Mouse (Mus musculus) neural tube, embryonic 15.5 days (tissue): Measurements from ENCODE around the gene Ranbp10. TPM values are rescaled to one million over a fixed set of nuclear protein-coding genes. Genes with fewer than 3 reads are reported as not detected.
A peak's percentile ranks its signal among the peaks of the same experiment; 100 is the strongest.

Experiments used
- ATAC-seq: fragments of 200-750 bp; cut with Nextera tagmentation; 2 replicates; pipeline ENCODE4 v1.8.0; 2017; ENCODE audit warnings: mild to moderate bottlenecking, moderate TSS enrichment, moderate library complexity; ENCODE audit not compliant: low FRiP score
- H3K27ac ChIP-seq: fragments of 300-500 bp; sonication (generic); replicated peaks from 2 replicates; pipeline ENCODE4 v1.5.1; 2015; ENCODE audit warnings: mild to moderate bottlenecking, inconsistent platforms
- H3K27me3 ChIP-seq: fragments of 300-500 bp; sonication (generic); replicated peaks from 2 replicates; pipeline ENCODE4 v1.6.1; 2015; ENCODE audit warnings: inconsistent platforms
- H3K36me3 ChIP-seq: fragments of 300-500 bp; sonication (generic); 2 replicates; pipeline ENCODE4 v1.6.1; 2015; ENCODE audit warnings: inconsistent platforms
- H3K4me1 ChIP-seq: fragments of 300-500 bp; sonication (generic); 2 replicates; pipeline ENCODE4 v1.6.1; 2015; ENCODE audit warnings: inconsistent platforms
- H3K4me2 ChIP-seq: fragments of 300-500 bp; sonication (generic); 2 replicates; pipeline ENCODE4 v1.6.1; 2015; ENCODE audit warnings: inconsistent platforms, mild to moderate bottlenecking, moderate library complexity
- H3K4me3 ChIP-seq: fragments of 300-500 bp; sonication (generic); replicated peaks from 2 replicates; pipeline ENCODE4 v1.5.1; 2015; ENCODE audit warnings: mild to moderate bottlenecking, inconsistent platforms
- H3K9ac ChIP-seq: fragments of 300-500 bp; sonication (generic); replicated peaks from 2 replicates; pipeline ENCODE4 v1.6.1; 2015; ENCODE audit warnings: mild to moderate bottlenecking, inconsistent platforms
- H3K9me3 ChIP-seq: fragments of 300-500 bp; sonication (generic); replicated peaks from 2 replicates; pipeline ENCODE4 v1.6.1; 2016; ENCODE audit warnings: inconsistent platforms
- WGBS: fragments of 180-500 bp; shearing (Covaris S2); methylation state at CpG from one replicate; pipeline ENCODE4 v1.1.7; 2015; ENCODE audit warnings: mixed read lengths; 5-methylcytosine and 5-hydroxymethylcytosine counted together
- polyA plus RNA-seq: library from polyadenylated mRNA; unstranded; fragments of >200 nt; fragmentation: Nextera tagmentation; extraction: Ambion mirVana; gene quantifications from 2 replicates; pipeline ENCODE4 v1.2.1, GENCODE M21; 2015

Gene Ranbp10
- polyA plus RNA-seq, 1 experiment from 2014 or later, result 10.4 TPM

- ATAC-seq, result peak; percentile 67; the same call in 1 of the 2 replicates
- Histone ChIP-seq H3K36me3 (no peaks in the 10 kb centered on the region), H3K4me3 (no peak overlapping the region), H3K9ac (0 out of 2 replicates have a peak overlapping the region, but pooled peaks have one; percentile 9), H3K4me2 (peak overlapping the region; percentile 19; the same call in 1 of the 2 replicates), H3K27ac (peak overlapping the region; percentile 30; the same call in 1 of the 2 replicates), H3K9me3 (no peaks in the 10 kb centered on the region), H3K4me1 (peaks cover 52% of the 10 kb centered on the region), H3K27me3 (no peaks in the 10 kb centered on the region)
- WGBS, result 7% methylated on average over 11 of the region's 11 CpGs
Observed at GRCm38 (mm10) chr8:105750606-105751005, 76.5 kb downstream of the Ranbp10 start.

- H3K4me2 ChIP-seq, result no peak overlapping the region
- peaks cover 8% of the 10 kb centered on the region; the same call in 1 of the 2 replicates for H3K4me1 ChIP-seq
- ATAC-seq, result no peak
Observed at GRCm38 (mm10) chr8:105743301-105743700, 83.8 kb downstream of the Ranbp10 start.

DNA sequence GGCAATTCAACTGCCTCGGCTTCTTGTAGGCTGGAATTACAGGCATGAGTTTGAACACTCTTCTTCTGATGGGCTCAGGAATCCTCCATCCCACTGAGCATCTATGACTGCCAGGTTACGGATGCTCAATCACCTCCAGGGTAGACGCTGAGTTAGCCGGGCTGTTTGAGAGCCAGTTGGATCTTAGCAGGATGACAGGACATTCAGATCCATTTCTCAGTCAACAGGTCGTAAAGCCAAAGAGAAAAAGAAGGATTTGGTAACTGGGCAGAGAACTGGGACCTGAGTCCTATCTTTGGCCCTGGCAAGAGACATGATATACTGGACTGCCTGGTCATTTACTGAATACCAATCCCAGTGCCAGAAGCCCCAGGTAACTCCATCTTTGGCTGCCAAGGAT is 87.9 kb downstream of the Ranbp10 start:
- Histone ChIP-seq H3K9me3 (no peaks in the 10 kb centered on the region), H3K27me3 (no peaks in the 10 kb centered on the region), H3K9ac (no peak overlapping the region), H3K27ac (no peak overlapping the region), H3K4me2 (no peak overlapping the region), H3K4me3 (no peak overlapping the region), H3K36me3 (peaks cover 9% of the 10 kb centered on the region; the same call in 1 of the 2 replicates), H3K4me1 (no peaks in the 10 kb centered on the region)
- no peak for ATAC-seq
- 90% methylated on average over 5 of the region's 5 CpGs for WGBS

More at GRCm38 (mm10) chr8:105743301-105743700, 83.8 kb downstream of the Ranbp10 start:
- Histone ChIP-seq H3K4me3 (no peak overlapping the region), H3K27me3 (no peaks in the 10 kb centered on the region), H3K27ac (no peak overlapping the region), H3K36me3 (peaks cover 3% of the 10 kb centered on the region; the same call in 1 of the 2 replicates), H3K9me3 (no peaks in the 10 kb centered on the region), H3K9ac (no peak overlapping the region)
- WGBS, result 90% methylated on average over 4 of the region's 4 CpGs

DNA sequence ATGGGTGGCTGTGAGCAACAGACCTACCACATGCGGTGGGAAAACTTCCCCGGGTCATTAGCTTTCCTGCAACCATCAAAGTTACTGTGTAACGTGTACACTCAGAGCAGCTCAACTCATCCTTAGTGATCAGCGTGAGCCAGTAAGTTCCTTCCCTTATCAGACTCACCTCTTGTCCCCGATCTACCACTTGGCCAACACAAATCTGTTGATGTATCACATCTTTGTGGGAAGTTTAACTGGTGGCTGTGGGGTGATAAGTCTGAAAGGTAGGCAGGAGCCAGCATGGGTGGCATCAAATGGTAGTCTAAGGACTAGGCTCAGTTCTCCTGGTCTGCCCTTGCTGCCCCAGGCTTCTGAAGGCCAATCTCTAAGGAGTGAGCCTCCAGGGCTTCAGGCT is 95.0 kb downstream of the Ranbp10 start:
- ATAC-seq, result no peak
- WGBS, result 91% methylated on average over 5 of the region's 5 CpGs
- H3K27ac ChIP-seq, result no peak overlapping the region
- H3K36me3 ChIP-seq, result peaks cover 21% of the 10 kb centered on the region
- H3K4me2 ChIP-seq, result no peak overlapping the region
- H3K9me3 ChIP-seq, result no peaks in the 10 kb centered on the region
- no peaks in the 10 kb centered on the region for H3K4me1 ChIP-seq
- H3K9ac ChIP-seq, result no peak overlapping the region
- no peaks in the 10 kb centered on the region for H3K27me3 ChIP-seq
- H3K4me3 ChIP-seq, result no peak overlapping the region

DNA sequence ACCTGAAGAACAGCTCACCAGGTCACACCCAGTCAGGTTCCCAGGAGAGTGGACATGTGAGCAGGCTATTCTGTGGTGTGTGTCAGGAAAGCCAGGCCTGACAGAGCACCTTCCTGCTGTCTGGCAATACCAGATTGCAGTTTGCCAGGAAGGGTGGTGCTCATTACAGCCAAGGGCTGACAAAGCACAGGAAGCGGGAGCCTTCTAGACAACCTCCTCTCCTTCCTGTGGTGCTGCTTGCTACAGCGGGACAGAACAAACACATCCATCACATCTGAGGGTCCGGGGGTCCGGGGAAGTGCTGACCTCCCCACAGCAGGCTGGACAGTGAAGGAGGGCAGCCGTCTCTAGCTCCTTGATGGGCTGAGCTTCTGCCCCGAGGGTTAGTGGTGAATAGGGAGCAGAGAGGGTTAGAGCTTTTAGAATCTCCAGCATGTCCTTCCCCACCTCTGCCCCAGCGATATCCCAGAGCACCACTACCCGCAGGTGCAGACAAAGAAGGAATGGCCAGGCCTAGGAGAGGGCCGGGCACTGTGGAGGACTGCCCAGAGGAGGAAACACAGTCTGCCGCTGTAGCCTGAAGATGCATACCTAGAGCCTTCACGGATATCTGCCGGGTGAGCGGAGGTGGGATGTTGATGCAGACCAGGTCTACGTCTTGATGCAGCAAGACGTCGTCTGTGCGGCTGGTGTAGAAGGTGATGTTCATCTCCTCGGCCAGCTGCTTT is 99.6 kb downstream of the Ranbp10 start:
- H3K9me3 ChIP-seq, result no peaks in the 10 kb centered on the region
- no peak for ATAC-seq
- H3K9ac ChIP-seq, result no peak overlapping the region
- no peak overlapping the region for H3K4me3 ChIP-seq
- H3K4me2 ChIP-seq, result no peak overlapping the region
- no peak overlapping the region for H3K27ac ChIP-seq
- no peaks in the 10 kb centered on the region for H3K4me1 ChIP-seq
- WGBS, result 82% methylated on average over 18 of the region's 18 CpGs
- H3K36me3 ChIP-seq, result peaks cover 54% of the 10 kb centered on the region
- H3K27me3 ChIP-seq, result no peaks in the 10 kb centered on the region

DNA sequence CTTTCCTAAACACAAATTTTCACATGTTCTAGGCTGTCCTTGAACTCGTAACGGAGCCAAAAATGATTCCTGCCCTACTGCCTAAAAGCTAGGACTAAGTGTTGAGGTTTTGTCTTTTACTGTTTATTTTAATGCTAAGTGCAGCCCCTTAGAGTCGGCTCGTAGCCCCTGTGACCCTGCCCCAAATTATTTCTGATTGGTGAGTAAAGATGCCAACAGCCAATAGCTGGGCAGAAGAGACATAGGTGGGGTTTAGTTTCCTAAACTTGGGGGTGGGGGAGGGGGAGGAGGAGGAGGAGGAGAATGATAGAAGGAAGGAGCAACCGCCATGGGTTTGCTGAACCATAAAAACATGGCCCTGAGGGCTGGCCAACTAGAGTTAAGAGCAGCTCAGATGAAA is 101.4 kb downstream of the Ranbp10 start:
- 85% methylated on average over 5 of the region's 5 CpGs for WGBS
- H3K9ac ChIP-seq, result no peak overlapping the region
- no peaks in the 10 kb centered on the region for H3K4me1 ChIP-seq
- no peak overlapping the region for H3K27ac ChIP-seq
- no peak overlapping the region for H3K4me2 ChIP-seq
- H3K36me3 ChIP-seq, result peaks cover 50% of the 10 kb centered on the region
- no peak overlapping the region for H3K4me3 ChIP-seq
- no peak for ATAC-seq
- no peaks in the 10 kb centered on the region for H3K27me3 ChIP-seq
- H3K9me3 ChIP-seq, result no peaks in the 10 kb centered on the region

- no peak overlapping the region for H3K27ac ChIP-seq
- peaks cover 47% of the 10 kb centered on the region for H3K36me3 ChIP-seq
- H3K9me3 ChIP-seq, result no peaks in the 10 kb centered on the region
- H3K4me1 ChIP-seq, result no peaks in the 10 kb centered on the region
- no peak overlapping the region for H3K4me3 ChIP-seq
- WGBS, result 91% methylated on average over 9 of the region's 9 CpGs
- H3K4me2 ChIP-seq, result no peak overlapping the region
- no peaks in the 10 kb centered on the region for H3K27me3 ChIP-seq
- ATAC-seq, result no peak
- H3K9ac ChIP-seq, result no peak overlapping the region
Observed at GRCm38 (mm10) chr8:105722861-105723260, 104.3 kb downstream of the Ranbp10 start.

DNA sequence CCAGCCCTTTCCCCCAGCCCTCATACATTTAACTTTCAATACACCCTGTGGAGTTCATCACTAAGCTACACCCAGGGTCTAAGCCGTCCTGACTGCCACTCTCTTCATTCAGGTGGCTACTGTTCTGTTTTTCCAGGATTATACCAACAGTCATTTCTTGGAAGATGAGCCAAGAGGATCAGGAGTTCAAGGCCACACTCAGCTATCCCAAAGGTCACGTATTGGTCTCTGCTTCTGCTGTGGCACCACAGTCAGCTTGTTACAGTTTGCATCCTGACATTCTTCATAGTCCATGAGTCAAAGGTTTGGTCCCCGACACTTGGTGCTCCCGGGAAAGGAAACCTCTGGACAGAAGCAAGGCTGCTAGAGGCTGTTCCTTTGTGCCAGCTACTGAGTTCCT is 107.5 kb downstream of the Ranbp10 start:
- H3K4me2 ChIP-seq, result no peak overlapping the region
- no peak for ATAC-seq
- 93% methylated on average over 4 of the region's 4 CpGs for WGBS
- no peak overlapping the region for H3K4me3 ChIP-seq
- H3K27me3 ChIP-seq, result no peaks in the 10 kb centered on the region
- peaks cover 36% of the 10 kb centered on the region for H3K36me3 ChIP-seq
- no peak overlapping the region for H3K27ac ChIP-seq
- no peaks in the 10 kb centered on the region for H3K9me3 ChIP-seq
- no peaks in the 10 kb centered on the region for H3K4me1 ChIP-seq
- no peak overlapping the region for H3K9ac ChIP-seq

Other genes with a start within 250 kb of the Ranbp10 start
- 34.0 and 37.4 TPM in 2 replicates for gene Ripor1, start 222.1 kb downstream of the Ranbp10 start, polyA plus RNA-seq
- 87.0 and 113 TPM in 2 replicates for gene Ctcf, start 190.8 kb downstream of the Ranbp10 start, polyA plus RNA-seq
- 1.2 and 1.9 TPM in 2 replicates for gene Agrp, start 190.0 kb downstream of the Ranbp10 start, polyA plus RNA-seq
- 21.5 and 28.5 TPM in 2 replicates for gene Carmil2, start 141.1 kb downstream of the Ranbp10 start, polyA plus RNA-seq
- gene Acd, start 126.2 kb downstream of the Ranbp10 start, polyA plus RNA-seq, result 81.1 and 89.4 TPM in 2 replicates
- gene Pard6a, start 126.2 kb downstream of the Ranbp10 start, polyA plus RNA-seq, result 47.9 and 59.6 TPM in 2 replicates
- 0.22 and 0.35 TPM in 2 replicates for gene 4933405L10Rik, start 119.7 kb downstream of the Ranbp10 start, polyA plus RNA-seq
- gene Enkd1, start 119.1 kb downstream of the Ranbp10 start, polyA plus RNA-seq, result 13.9 and 16.2 TPM in 2 replicates
- gene Gfod2, start 68.7 kb downstream of the Ranbp10 start, polyA plus RNA-seq, result 60.5 and 73.8 TPM in 2 replicates
- gene Tsnaxip1, start 381 bp upstream of the Ranbp10 start, polyA plus RNA-seq, result 0.28 and 0.47 TPM in 2 replicates
- gene Cenpt, start 25.9 kb upstream of the Ranbp10 start, polyA plus RNA-seq, result 47.5 and 49.3 TPM in 2 replicates
- 55.8 and 58.3 TPM in 2 replicates for gene Thap11, start 27.8 kb upstream of the Ranbp10 start, polyA plus RNA-seq
- 145 and 174 TPM in 2 replicates for gene Nutf2, start 33.2 kb upstream of the Ranbp10 start, polyA plus RNA-seq
- gene Edc4, start 53.5 kb upstream of the Ranbp10 start, polyA plus RNA-seq, result 45.3 and 46.5 TPM in 2 replicates
- gene Nrn1l, start 66.2 kb upstream of the Ranbp10 start, polyA plus RNA-seq, result 1.4 and 1.5 TPM in 2 replicates
- gene Pskh1, start 73.1 kb upstream of the Ranbp10 start, polyA plus RNA-seq, result 9.3 and 14.9 TPM in 2 replicates
- 3.2 and 3.5 TPM in 2 replicates for gene Ctrl, start 106.5 kb upstream of the Ranbp10 start, polyA plus RNA-seq
- gene Psmb10, start 111.1 kb upstream of the Ranbp10 start, polyA plus RNA-seq, result 86.8 and 142 TPM in 2 replicates
- gene Lcat, start 116.0 kb upstream of the Ranbp10 start, polyA plus RNA-seq, result 3.1 and 3.3 TPM in 2 replicates
- gene Slc12a4, start 138.7 kb upstream of the Ranbp10 start, polyA plus RNA-seq, result 10.8 and 14.1 TPM in 2 replicates
- not detected in 2 replicates for gene Dpep3, start 152.1 kb upstream of the Ranbp10 start, polyA plus RNA-seq
- gene Dus2, start 164.0 kb upstream of the Ranbp10 start, polyA plus RNA-seq, result 27.8 and 30.6 TPM in 2 replicates
- gene Dpep2nb, start 178.6 kb upstream of the Ranbp10 start, polyA plus RNA-seq, result 0.14 TPM in 1 of 2 replicates, not detected in the other
- gene Ddx28, start 184.5 kb upstream of the Ranbp10 start, polyA plus RNA-seq, result 20.8 and 20.9 TPM in 2 replicates
- gene Nfatc3, start 231.5 kb upstream of the Ranbp10 start, polyA plus RNA-seq, result 3.5 and 4.4 TPM in 2 replicates